Mouse (Mus musculus): ENCODE data around the gene Rps18.

Rps18 gene

DNA sequence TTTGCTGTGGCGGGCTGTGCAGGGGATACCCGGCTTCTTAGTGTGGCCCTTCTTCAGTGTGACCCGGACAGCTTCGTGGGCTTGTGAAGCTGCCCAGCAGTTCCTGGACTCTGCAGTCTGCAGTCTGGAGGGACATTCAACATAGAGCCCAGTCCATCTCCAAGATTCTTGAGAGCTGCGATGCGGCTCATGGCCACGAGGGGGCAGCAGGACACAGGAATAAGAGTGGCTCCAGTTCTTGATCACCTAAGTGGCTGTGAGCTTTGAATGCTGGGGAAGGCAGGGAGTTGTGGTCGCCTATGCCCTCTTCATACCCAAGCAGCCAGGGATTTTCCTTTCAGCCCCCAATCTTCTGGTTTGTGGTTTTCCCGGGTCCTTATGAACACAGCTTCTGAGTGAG, 12.7 kb upstream of the Rps18 start:
- DNase-seq (ENCODE audit: low spot score) = peak; percentile 73

DNA sequence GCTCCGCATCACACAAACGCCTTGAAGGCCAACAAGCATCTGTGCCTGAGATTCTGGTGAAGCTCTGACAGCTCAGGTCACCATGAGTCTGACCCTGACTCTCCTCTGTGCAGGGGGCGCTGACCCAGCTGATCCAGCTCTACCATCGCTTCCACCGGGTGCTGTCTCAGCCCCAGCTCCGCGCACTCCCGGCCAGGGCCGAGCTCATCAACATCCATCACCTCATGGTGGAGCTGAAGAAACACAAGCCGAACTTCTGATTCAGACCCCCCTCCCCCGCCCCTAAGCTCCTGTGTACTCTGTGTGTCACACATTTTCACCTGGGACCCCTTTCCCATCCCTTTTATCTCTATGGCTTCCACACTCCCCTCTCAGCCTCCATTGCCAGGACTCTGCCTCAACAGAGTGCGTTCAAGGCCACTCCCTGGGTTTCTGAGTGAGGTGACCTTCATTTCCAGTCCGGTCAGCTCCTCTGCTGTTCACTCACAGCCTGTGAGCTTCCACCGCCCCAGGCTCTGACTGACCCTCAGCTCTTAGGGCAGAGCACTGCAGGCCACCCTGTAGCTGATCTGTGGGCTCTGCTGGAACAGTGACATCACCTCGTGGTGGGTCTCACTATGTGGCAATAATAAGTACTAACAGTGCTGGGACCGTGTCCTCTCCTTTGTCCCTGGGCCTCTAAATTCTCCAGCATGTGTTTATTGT, 10.2 kb upstream of the Rps18 start:
- DNase-seq (ENCODE audit: low spot score) = no peak

DNA sequence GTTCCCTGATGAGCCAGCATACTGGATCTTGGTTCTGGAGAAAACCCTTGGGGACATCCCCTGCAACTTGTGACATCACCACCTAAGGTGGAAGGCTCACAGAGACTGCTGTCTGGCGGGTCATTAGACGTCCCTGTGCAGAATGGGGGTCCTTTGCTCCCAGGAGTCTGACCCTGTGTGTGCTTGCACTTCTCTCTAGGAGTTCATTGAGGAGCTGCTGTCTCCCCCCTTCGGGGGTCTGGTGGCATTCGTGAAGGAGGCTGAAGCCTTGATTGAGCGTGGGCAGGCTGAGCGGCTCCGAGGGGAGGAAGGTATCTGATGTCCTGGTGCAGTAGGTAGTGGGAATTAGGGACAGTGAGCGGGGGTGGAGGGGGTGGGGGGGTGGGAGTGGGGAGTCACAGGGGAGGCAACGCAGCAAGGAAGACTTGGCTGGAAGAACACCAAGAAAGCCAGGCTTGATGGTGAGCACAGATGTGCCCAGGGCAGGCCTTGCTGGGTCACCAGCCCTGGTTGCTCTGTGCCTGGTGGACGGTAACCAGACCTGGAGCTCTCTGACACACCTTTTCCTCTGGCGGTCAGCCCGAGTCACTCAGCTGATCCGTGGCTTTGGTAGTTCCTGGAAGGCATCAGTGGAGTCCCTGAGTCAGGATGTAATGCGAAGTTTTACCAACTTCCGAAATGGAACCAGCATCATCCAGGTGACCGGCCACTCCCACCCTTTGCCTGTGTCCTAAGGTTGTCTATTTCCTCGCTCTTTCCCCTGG, 9.5 kb upstream of the Rps18 start:
- no peak for DNase-seq (ENCODE audit: low spot score)

DNA sequence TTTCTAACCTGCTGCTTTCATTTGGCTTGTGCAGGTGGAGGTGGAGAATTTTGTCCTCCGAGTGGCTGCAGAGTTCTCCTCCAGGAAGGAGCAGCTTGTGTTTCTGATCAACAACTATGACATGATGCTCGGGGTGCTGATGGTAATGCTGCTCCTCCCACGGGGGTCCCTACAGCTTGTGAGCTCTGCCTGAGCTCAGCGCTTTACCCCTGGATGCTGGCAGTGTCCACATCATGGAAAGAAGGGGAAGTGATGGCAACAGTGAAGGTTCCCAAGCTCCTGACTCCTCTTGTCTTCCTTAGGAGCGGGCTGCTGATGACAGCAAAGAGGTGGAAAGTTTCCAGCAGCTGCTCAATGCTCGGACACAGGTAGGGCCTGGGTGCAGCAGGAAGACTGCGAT, 7.1 kb upstream of the Rps18 start:
- no peak for DNase-seq (ENCODE audit: low spot score)

DNA sequence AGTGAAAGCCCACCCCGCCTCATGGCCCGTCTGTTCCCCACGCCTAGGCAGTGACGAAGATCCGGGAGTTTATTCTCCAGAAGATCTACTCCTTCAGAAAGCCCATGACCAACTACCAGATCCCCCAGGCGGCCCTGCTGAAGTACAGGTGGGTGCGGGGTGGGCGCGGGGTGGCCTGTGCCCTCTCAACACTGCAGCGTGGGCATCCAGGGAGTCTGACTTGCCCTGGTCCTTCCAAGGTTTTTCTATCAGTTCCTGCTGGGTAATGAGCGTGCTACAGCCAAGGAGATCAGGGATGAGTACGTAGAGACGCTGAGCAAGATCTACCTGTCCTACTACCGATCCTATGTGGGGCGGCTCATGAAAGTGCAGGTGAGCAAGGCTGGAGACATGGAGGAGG, 4.1 kb upstream of the Rps18 start:
- DNase-seq (ENCODE audit: low spot score) = no peak

DNA sequence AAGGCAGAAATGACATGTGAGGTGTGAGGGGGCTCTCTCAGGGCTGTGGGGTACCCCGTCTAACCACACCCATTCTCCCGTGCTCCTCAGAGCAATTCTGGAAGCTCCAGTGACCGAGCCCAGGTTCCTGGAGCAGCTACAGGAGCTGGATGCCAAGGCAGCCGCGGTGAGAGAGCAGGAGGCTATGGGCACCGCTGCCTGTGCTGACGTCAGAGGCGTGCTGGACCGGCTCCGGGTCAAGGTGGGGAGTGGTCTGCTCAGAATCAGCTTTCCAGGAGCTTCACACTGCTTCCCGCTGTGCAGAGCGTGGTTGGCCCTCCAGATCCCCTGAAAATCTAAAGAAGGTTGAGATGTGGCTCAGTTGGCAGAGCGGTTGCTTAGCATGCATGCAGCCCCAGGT, 3.3 kb upstream of the Rps18 start:
- DNase-seq (ENCODE audit: low spot score) = no peak

DNA sequence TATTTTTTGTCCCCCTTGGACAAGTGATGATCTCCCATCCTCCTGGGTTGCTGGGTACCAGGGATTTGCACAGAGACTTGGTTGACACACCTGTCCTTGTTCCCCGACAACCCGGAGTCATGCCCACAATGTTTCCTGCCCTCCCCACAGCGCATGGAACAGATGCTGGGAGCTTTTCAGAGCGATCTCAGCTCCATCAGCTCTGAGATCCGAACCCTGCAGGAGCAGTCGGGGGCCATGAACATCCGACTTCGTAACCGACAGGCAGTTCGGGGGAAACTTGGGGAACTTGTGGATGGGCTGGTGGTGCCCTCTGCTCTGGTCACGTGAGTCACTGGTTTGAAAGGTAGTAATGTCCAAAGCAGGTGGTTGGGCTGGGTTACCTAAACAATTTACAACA, 2.6 kb upstream of the Rps18 start:
- no peak for DNase-seq (ENCODE audit: low spot score)

DNA sequence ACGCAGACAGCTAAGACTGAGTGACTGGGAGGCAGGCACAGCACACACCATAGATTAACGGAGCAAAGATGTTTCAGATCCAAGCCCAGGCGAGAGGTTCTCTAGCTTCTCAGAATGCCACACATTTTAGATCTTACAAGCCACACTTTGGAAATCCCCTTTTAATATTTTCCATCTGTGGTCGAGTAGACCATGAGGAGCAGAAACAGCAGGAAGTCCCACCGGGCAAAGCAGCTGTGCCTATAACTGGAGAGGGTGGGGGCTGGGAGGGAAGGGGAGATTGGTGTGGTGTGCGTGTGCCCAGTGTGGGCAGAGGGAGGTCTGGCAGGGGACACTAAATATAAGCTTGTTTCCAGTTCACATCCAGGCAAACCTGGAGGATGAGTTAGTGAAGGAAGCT, 1.7 kb upstream of the Rps18 start:
- DNase-seq (ENCODE audit: low spot score) = no peak

DNA sequence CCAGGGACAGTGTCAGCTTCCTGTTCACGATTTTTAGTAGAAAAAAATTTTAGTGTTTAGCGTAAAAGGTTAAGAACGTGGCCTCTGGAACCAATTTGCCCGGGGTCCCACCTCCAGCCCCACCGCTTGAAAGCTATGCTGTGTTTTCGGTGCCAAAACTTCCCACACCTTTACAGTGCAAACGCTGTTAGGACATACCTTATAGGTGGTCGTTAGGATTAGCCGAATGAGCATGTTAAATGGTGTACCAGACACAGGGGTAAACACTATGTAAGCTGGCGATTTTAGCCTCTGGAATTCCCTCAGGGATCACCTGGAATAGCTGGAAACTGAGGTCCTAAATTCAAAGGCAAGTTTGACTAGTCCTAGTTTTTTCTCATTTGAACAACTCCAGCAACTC, 535 bp upstream of the Rps18 start:
- DNase-seq (ENCODE audit: low spot score) = no peak

DNA sequence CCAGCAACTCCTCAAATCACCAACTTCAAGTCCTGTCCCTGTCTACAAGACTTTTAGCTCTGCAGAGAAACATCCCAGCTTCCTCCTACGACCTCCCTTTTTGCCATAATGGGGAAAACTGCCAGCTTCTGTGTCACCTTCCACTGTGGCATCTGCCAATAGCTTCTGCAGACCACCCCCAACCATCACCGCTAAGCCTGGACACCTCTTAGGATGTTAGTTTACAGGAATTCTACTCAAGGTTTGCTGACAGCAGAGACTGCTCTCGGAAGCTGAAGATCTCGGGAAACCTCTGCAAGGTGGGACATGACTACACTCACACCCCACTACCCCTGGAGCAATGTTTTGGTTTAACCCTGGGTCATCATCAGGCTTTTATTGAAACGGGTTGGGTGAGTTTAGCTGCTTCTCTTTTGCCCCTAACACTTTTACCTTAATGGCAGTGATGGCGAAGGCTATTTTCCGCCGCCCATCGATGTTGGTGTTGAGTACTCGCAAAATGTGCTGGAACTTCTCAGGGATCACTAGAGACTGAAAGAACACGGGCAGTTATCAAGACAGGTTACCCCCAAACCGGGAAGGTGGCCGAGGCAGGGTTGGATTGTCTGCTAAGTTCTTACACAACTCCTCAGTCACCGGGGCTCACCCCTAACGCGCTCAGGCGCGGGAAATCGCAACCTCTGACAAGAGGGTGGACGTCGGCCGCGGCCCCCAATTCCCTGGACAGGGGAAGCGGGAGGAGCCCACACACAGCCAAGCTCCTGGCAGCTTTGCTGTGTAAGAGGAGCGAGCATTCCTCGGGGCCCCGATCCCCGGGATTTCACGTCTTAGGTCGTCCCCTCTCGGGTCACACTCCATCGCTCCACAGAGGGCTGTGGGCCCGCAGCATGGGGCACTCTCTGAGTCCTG, 901 bp downstream of the Rps18 start:
- no peak for DNase-seq (ENCODE audit: low spot score)

DNA sequence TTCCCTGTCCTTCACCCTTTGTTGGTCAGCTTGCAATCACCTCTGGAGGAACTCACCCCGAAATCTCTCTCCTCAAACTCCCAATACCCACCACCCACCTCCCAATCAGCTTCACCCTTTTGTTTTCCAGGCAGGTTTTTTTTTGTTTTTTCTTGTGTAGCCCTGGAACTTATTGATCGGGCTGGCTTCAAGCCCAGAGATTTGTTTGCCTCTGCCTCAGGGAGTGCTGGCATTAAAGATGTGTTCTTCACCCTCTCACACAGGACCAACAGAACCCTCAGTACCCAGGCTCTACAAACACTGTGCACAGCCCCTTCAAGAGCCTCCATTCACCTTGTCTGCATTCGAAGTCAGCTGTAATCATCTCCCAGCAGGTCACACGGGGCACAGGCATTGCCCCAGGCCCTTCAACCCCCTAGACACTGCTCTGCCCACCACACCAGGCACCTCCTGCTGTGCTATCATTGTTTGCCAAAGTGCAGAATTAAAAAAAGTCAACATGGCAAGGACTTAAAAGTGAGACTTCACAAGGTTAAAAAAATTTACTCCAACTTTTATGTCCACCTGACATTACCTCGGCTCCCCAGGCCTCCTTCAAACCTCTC, 1.7 kb downstream of the Rps18 start:
- no peak for DNase-seq (ENCODE audit: low spot score)

DNA sequence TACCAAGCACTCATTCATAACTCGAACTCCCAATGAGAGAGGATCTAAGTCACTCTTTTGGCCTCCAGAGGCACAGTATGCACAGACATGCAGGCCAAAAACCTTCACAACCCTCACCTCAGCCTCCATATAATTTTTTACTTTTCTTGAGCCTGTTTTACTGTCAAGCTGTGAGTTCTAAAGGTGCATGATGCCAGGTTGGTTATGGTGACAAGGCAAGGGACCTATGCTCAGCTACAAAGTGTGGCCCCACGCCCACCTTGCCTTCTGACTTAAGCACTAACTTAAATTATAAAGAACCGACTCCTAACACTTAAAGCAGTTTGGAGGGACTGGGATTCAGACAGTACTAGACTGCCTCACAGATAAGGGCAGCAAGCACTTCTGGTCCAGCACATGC, 2.5 kb downstream of the Rps18 start:
- DNase-seq (ENCODE audit: low spot score) = no peak

DNA sequence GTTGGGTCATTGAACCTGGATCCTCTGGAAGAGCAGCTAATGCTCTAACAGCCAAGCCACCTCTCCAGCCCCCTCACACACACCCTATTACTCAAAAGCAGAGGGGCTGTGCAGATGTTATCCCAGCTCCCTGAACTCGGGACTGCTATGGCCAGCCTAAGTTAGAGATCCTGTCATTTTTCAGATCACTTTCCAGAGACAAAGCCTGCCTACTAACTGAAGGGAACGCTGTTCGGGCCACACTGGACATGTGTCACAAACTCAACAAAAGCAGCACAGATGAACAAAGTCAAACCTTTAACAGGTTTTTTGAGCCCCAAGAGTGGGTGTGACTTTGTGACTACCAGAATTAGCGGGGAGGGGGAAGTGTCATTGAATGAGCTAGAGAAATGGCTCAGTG, 2.9 kb downstream of the Rps18 start:
- no peak for DNase-seq (ENCODE audit: low spot score)

DNA sequence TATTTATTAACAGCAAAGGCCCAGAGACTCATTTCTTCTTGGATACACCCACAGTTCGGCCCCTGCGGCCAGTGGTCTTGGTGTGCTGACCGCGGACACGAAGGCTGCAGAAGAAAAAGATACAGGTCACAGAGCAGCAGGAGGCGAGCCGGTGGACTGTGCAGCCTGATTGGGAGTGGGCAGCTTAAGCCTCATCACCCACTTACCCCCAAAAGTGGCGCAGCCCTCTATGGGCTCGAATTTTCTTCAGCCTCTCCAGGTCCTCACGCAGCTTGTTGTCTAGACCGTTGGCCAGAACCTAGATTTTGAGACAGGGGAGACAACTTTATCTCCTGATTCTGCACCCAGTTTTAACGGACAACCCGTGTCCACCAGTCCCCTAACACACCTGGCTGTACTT, 3.8 kb downstream of the Rps18 start:
- DNase-seq (ENCODE audit: low spot score) = peak; percentile 31

DNA sequence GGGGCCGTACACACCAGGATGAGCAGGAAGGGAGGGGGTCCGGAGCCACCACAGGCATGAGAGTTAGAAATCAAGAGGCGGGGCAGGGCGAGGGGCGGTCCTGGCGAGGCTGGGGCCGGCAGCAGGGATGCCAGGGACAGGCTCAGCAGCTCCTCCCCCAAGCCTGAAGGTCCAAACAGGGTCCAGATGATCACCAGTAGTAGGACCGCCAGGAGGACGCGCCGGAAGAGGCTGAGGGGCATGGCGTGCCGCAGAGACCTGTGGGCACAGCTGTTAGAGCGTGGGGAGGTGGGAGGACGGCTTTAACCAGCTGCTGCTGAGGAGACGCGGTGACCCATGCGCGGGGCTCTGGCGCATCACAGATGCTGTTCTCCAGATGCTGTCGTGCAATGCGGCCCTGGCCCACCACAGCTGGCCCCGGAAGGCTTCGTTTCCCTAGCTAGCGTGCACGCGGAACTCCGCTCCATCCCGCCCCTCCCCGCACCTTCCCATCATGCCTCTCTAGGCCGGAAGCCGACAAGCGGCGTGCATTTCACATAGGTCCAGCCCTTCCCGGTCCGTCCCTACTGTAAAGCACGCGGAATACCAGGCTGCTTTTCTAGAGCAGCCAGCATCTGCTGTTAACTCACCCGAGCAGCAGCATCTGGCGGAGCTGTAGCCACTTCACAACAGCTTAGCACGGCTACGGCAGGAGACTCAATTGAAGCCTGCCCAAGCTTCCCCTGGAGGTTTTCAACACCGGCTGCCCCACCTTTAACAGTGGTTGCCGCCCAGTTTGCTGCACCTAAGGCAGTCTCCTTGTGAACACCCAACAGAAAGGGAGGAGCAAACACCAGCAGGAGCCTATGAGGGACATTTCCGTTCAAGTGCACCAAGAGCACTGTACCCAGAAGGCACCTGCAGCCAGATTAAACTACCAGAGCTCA, 4.5 kb downstream of the Rps18 start, which contains the start of gene B3galt4:
TSS of gene B3galt4 (minus strand) at position 468 of the 926 bp plus-strand sequence.
- DNase-seq (ENCODE audit: low spot score) = peak; percentile 90

DNA sequence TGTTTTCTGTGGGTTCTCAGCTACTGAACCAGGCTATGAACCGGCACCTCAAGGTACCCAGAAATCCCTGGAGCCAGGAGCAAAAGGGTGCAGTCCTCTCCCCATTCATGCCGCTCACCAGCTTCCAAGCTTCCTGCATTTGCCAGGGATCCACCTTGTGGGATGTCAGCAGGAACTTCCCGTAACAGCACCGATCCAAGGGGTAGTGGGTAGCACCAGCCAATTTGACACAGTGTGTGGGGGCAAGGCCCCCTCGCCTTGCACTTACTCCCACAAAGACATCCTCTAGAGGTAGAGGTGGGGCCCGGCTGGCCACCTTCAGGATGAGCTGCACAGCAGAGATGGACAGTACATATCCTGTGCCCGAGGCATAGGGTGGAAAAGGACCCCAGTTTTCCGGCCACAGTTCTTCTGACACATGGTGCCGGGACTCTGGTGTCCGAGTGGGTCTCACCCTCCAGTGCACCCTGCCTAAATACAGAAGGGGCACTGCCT, 5.6 kb downstream of the Rps18 start:
- no peak for DNase-seq (ENCODE audit: low spot score)

DNA sequence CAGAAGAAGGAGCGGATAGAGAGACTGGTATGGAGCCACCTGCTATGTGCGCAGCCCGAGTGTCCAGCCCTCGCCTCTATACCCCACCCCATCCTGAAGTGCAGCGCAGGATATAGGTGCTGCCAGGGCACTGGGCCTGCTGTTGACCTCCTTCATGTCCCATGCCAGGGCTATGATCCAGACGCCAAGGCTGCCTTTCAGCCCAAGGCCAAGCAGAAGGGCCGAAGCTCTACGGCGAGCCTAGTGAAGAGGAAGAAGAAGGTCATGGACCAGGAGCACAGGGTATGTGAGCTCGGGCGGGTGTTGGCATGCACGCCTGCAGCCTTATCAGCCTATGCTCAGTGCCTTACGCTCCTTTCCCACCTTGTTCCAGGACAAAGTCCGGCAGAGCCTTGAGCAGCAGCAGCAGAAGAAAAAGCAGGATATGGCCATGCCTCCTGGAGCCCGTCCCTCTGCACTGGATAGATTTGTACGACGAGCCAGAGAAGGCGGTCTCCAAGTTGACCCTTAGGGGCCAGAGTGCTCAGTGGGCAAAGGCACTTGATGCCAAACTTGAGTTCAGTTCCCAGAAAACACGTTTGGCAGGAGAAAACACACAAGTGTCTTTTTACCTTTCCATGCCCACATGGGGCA, 6.8 kb downstream of the Rps18 start:
- DNase-seq (ENCODE audit: low spot score) = peak; percentile 46

DNA sequence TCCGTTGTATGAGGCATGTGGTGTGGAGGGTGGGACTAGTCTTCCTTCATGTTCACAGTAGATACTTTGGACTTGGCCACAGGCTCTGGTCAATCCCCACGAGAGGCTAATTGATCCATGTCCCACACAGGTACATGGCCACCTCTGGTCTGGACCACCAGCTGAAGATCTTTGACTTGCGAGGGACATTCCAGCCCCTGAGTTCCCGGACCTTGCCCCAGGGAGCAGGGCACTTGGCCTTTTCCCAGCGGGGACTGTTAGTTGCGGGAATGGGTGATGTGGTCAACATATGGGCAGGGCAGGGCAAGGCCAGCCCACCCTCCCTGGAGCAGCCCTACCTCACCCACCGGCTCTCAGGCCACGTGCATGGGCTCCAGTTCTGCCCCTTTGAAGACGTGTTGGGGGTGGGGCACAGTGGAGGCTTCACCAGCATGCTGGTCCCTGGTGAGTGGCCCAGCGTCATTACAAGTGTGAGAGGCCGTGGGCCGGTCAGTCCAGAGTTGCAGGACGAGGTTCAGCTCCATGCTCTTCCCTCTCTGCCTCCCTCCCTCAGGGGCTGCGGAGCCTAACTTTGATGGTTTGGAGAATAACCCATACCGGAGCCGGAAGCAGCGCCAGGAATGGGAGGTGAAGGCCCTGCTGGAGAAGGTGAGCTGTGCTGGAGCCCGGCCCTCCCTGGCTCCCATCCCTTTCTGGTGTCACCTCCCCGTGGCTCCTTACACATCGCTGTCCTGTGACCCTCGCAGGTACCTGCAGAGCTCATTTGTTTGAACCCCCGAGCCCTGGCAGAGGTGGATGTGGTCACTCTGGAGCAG, 7.5 kb downstream of the Rps18 start:
- DNase-seq (ENCODE audit: low spot score) = no peak

DNA sequence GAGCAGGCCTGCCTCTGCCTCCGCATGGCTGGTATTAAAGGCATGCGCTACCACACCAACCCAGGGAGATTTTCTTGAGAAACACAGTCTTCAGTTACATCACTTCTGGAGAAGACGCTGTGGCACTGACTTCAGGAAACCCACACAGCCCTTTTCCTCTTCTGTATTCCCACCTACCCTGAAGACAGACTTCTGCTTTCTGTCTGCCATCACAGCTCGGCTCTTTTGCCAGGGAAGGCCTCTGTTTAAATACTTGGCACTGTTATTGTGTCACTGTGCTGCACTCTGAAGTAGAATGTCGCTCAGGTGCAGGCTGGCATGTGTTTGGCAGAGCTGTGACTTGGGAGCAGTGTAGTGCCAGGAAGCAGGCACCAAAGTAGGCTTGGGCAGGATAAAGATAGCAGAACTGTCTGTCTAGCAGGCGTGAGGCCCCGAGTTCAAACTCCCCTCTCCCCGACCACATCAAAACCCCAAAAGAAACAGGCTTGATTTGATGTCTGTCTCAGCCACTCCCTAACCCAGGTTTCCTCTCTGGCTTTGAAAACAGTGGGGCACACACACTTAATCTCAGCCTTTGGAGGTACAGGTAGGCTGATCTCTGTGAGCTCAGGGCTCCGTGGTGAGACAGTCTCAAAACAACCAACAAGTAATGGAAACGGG, 8.2 kb downstream of the Rps18 start:
- DNase-seq (ENCODE audit: low spot score) = no peak
